Mouse (Mus musculus): ENCODE measurements at regions not wholly inside any gene's neighbourhood (a gene's known extent, or its start where the extent isn't known, plus 50 kb on each side); places are given as distances from the start of the nearest gene placed in this dataset.

- Histone ChIP-seq H3K9me3 (no peaks in the 10 kb centered on the region), H3K27me3 (replicated peaks; ENCODE audit: low read depth, poor library complexity, severe bottlenecking) (no peaks in the 10 kb centered on the region), H3K36me3 (replicated peaks) (no peaks in the 10 kb centered on the region), H3K27ac (replicated peaks) (no peak overlapping the region), H3K4me3 (no peak overlapping the region), H3K4me1 (peaks cover 13% of the 10 kb centered on the region)
- DNase-seq (ENCODE audit: low spot score): no peak
- WGBS: 88% methylated on average over 3 of the region's 3 CpGs
These were observed 101.8 kb upstream of the Rai14 start for GRCm38 (mm10) chr15:10816213-10816621.

DNA sequence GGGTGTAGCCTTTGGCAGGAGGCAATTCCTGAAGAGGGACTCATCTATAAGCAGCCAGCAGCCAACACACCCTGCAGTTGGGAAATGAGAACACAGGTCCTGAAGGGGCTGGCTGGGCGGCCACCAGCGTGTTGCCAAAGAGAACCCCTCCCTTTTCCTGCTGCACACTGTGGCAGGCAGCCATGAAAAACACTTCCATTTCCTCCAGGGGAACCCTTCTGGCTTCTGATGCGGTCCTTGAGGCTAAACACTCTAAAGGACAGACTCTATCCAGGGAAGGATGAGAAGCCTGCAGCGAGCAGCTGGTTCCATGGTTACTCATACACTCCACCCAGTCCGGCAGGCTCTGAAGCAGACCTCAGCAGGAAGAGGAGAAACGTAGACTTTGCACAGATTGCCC lies 103.8 kb upstream of the Rai14 start:
- Histone ChIP-seq H3K4me1 (peaks cover 13% of the 10 kb centered on the region), H3K36me3 (replicated peaks) (no peaks in the 10 kb centered on the region), H3K27me3 (replicated peaks; ENCODE audit: low read depth, poor library complexity, severe bottlenecking) (no peaks in the 10 kb centered on the region), H3K4me3 (no peak overlapping the region), H3K9me3 (no peaks in the 10 kb centered on the region), H3K27ac (replicated peaks) (no peak overlapping the region)
- peak; percentile 15 for DNase-seq (ENCODE audit: low spot score)
- WGBS: 77% methylated on average over 6 of the region's 6 CpGs

GRCm38 (mm10) chr15:10818706-10819105 lies 104.3 kb upstream of the Rai14 start:
- 90% methylated on average over 1 of the region's 1 CpGs for WGBS

GRCm38 (mm10) chr15:10823933-10824332 lies 109.5 kb upstream of the Rai14 start:
- Histone ChIP-seq H3K4me1 (peaks cover 7% of the 10 kb centered on the region; the same call in 1 of the 2 replicates), H3K27me3 (replicated peaks; ENCODE audit: low read depth, poor library complexity, severe bottlenecking) (no peaks in the 10 kb centered on the region), H3K36me3 (replicated peaks) (no peaks in the 10 kb centered on the region), H3K27ac (replicated peaks) (no peak overlapping the region), H3K4me3 (no peak overlapping the region), H3K9me3 (no peaks in the 10 kb centered on the region)
- no peak for DNase-seq (ENCODE audit: low spot score)
- WGBS: 72% methylated on average over 5 of the region's 5 CpGs

More at GRCm38 (mm10) chr15:10818706-10819105, 104.3 kb upstream of the Rai14 start:
- no peak overlapping the region for H3K4me3 ChIP-seq
- no peak for DNase-seq (ENCODE audit: low spot score)
- no peaks in the 10 kb centered on the region for H3K27me3 ChIP-seq (replicated peaks; ENCODE audit: low read depth, poor library complexity, severe bottlenecking)
- H3K27ac ChIP-seq (replicated peaks): no peak overlapping the region
- H3K4me1 ChIP-seq: peaks cover 17% of the 10 kb centered on the region
- H3K36me3 ChIP-seq (replicated peaks): no peaks in the 10 kb centered on the region
- no peaks in the 10 kb centered on the region for H3K9me3 ChIP-seq

DNA sequence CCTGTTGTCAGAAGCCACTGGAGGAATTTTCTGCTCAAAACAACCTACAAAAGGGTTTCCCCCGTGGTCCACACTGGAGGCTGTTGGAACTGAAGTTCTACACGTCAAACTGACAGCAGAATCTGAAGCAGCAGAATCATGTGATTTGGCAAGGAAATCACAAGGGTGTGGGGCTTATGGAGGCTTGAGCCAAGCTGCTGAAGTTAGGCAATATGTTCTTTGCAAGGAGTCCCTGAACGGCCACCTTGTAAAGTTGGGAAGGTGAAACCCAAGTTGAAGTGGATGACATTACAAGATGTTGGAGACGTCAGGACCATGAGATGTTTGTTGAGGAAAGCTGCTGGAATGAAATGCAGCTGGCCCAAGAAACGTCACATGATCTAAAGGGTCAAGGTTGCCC lies 115.2 kb upstream of the Rai14 start:
- DNase-seq (ENCODE audit: low spot score): no peak
- no peaks in the 10 kb centered on the region for H3K36me3 ChIP-seq (replicated peaks)
- H3K9me3 ChIP-seq: no peaks in the 10 kb centered on the region
- H3K4me1 ChIP-seq: no peaks in the 10 kb centered on the region
- 74% methylated on average over 5 of the region's 5 CpGs for WGBS
- H3K4me3 ChIP-seq: no peak overlapping the region
- no peak overlapping the region for H3K27ac ChIP-seq (replicated peaks)
- no peaks in the 10 kb centered on the region for H3K27me3 ChIP-seq (replicated peaks; ENCODE audit: low read depth, poor library complexity, severe bottlenecking)

DNA sequence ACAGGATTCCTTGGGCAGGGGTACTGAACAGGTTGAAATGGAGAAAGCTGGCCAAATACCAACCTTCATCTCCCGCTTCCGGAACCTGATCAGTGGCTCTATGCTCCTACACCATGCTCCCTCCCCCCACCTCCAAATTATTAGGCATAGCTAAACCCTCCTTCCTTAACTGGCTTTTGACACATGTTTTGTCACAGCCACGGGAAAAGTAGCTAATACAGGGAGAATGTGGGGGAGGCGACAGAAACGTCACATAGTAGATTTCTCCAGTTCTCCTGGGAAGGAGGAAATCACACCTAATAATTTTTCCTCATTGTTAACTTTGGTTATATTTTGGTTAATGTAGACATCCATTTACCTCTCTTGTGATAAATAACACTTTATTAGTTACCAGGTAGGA lies 116.1 kb upstream of the Rai14 start:
- Histone ChIP-seq H3K36me3 (replicated peaks) (no peaks in the 10 kb centered on the region), H3K4me1 (no peaks in the 10 kb centered on the region), H3K4me3 (no peak overlapping the region), H3K27me3 (replicated peaks; ENCODE audit: low read depth, poor library complexity, severe bottlenecking) (no peaks in the 10 kb centered on the region), H3K9me3 (no peaks in the 10 kb centered on the region), H3K27ac (replicated peaks) (no peak overlapping the region)
- WGBS: 84% methylated on average over 5 of the region's 5 CpGs
- no peak for DNase-seq (ENCODE audit: low spot score)

GRCm38 (mm10) chr15:10831106-10831505 lies 116.7 kb upstream of the Rai14 start:
- 88% methylated on average over 5 of the region's 5 CpGs for WGBS
- DNase-seq (ENCODE audit: low spot score): no peak
- no peaks in the 10 kb centered on the region for H3K9me3 ChIP-seq

DNA sequence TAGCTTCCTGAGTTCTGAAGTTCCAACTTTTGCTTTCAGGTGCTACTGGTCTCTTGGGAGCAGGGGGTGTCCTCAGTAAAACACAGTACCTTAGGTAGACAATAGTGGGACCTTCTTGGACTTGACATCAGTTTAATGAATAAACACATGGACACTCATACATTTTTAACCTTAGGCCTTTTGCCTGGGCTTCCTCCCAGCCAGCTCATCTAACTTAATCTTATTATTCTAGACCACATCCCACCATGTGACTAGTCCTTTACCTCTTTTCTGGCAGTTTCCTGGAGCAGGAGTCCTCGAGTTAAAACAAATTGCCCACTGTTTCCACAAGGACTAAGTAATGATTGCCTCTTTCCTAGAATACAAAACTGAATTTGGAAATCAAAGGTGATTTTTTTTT lies 117.9 kb upstream of the Rai14 start:
- no peaks in the 10 kb centered on the region for H3K4me1 ChIP-seq
- no peaks in the 10 kb centered on the region for H3K36me3 ChIP-seq (replicated peaks)
- H3K9me3 ChIP-seq: no peaks in the 10 kb centered on the region
- no peak overlapping the region for H3K27ac ChIP-seq (replicated peaks)
- 66% methylated on average over 1 of the region's 1 CpGs for WGBS
- H3K4me3 ChIP-seq: no peak overlapping the region
- no peak for DNase-seq (ENCODE audit: low spot score)
- H3K27me3 ChIP-seq (replicated peaks; ENCODE audit: low read depth, poor library complexity, severe bottlenecking): no peaks in the 10 kb centered on the region

More at GRCm38 (mm10) chr15:10831106-10831505, 116.7 kb upstream of the Rai14 start:
- H3K27ac ChIP-seq (replicated peaks): no peak overlapping the region
- H3K36me3 ChIP-seq (replicated peaks): no peaks in the 10 kb centered on the region
- H3K4me3 ChIP-seq: no peak overlapping the region
- no peaks in the 10 kb centered on the region for H3K4me1 ChIP-seq
- H3K27me3 ChIP-seq (replicated peaks; ENCODE audit: low read depth, poor library complexity, severe bottlenecking): no peaks in the 10 kb centered on the region

GRCm38 (mm10) chr15:10833866-10834571 lies 118.1 kb upstream of the C1qtnf3 start:
- Histone ChIP-seq H3K4me3 (no peak overlapping the region), H3K27me3 (replicated peaks; ENCODE audit: low read depth, poor library complexity, severe bottlenecking) (no peaks in the 10 kb centered on the region), H3K9me3 (no peaks in the 10 kb centered on the region), H3K36me3 (replicated peaks) (no peaks in the 10 kb centered on the region), H3K4me1 (no peaks in the 10 kb centered on the region), H3K27ac (replicated peaks) (no peak overlapping the region)
- DNase-seq (ENCODE audit: low spot score): no peak
- 89% methylated on average over 7 of the region's 7 CpGs for WGBS

DNA sequence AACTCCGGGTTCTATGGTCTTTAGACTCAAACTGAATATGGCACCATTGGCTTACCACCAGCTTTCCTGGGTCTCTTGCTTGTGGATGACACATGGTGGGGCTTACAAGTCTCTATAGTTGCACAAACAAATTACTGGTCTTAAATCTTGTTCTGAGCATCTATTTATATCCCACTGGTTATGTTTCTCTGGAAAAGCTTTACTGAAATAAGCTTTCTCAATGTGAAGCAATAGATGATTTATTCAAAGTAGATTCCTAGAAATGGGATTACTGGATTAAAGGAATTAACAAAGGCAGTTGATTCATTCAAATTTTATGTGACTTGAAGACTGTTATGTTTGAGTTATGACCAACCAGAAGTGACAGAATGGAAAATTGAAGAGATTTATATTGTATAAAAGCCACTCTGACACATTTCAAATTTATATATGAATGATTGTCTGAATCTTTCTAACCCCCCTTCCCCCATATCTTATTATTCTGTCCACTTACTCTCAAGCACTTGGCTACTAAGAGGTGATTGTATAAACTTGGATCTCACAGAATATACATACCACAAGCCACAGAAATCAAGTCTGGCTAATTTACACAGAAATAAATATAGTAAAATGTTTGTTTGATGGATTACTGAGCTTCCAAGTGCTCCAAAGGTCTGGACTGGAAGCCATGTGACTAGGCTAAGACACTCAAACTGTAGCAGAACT lies 113.4 kb upstream of the C1qtnf3 start:
- H3K36me3 ChIP-seq (replicated peaks): no peaks in the 10 kb centered on the region
- H3K27ac ChIP-seq (replicated peaks): no peak overlapping the region
- no peaks in the 10 kb centered on the region for H3K9me3 ChIP-seq
- H3K4me1 ChIP-seq: no peaks in the 10 kb centered on the region
- H3K27me3 ChIP-seq (replicated peaks; ENCODE audit: low read depth, poor library complexity, severe bottlenecking): no peaks in the 10 kb centered on the region
- DNase-seq (ENCODE audit: low spot score): no peak
- 91% methylated on average over 1 of the region's 1 CpGs for WGBS
- H3K4me3 ChIP-seq: no peak overlapping the region

DNA sequence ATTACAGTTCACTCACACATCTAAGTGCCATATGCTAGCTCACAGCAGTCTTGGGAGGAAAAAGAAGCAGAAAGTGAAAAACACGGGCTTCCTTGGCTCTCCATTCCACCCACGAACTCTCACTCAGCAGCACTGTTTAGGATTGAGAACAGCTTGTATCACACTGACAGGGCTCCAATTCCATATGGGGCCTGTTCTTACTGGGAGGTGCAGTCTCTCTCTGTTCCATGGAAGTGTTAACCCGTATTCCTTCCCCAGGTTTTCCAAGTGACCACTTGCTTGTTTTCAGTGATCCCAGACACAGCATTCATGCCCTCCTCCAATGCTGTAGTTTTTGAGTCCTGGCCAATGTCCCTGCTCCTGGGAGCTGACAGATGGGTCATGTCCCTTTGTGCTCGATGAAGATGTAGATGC lies 111.5 kb upstream of the C1qtnf3 start:
- Histone ChIP-seq H3K36me3 (replicated peaks) (no peaks in the 10 kb centered on the region), H3K4me3 (no peak overlapping the region), H3K4me1 (no peaks in the 10 kb centered on the region), H3K27ac (replicated peaks) (no peak overlapping the region), H3K9me3 (no peaks in the 10 kb centered on the region), H3K27me3 (replicated peaks; ENCODE audit: low read depth, poor library complexity, severe bottlenecking) (no peaks in the 10 kb centered on the region)
- no peak for DNase-seq (ENCODE audit: low spot score)
- WGBS: 83% methylated on average over 4 of the region's 4 CpGs

GRCm38 (mm10) chr15:10843060-10843695 lies 109.0 kb upstream of the C1qtnf3 start:
- 68% methylated on average over 3 of the region's 3 CpGs for WGBS
- H3K4me1 ChIP-seq: no peaks in the 10 kb centered on the region

DNA sequence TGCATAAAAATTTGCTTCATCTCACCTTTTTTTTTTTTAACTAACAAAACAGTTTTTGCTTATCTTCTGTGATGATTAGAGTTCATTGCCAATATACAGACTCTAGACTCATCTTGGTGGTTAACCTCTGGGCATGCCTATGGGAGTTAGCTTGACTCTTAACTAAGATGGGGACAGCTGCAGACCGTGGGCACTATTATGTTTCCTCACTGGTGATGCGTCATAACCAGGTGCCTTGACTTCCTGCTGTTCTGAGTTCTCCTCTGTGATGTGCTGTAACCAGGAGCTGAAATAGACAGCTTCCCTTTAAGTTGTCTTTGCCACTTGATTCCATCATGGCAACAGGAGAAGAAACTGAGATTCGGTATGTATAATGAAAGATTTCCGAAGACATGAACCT lies 105.4 kb upstream of the C1qtnf3 start:
- Histone ChIP-seq H3K4me1 (no peaks in the 10 kb centered on the region), H3K27me3 (replicated peaks; ENCODE audit: low read depth, poor library complexity, severe bottlenecking) (no peaks in the 10 kb centered on the region), H3K4me3 (no peak overlapping the region), H3K9me3 (no peaks in the 10 kb centered on the region), H3K27ac (replicated peaks) (no peak overlapping the region), H3K36me3 (replicated peaks) (no peaks in the 10 kb centered on the region)
- DNase-seq (ENCODE audit: low spot score): no peak
- 93% methylated on average over 4 of the region's 4 CpGs for whole genome bisulfite sequencing

More at GRCm38 (mm10) chr15:10843060-10843695, 109.0 kb upstream of the C1qtnf3 start:
- Histone ChIP-seq H3K27ac (replicated peaks) (no peak overlapping the region), H3K27me3 (replicated peaks; ENCODE audit: low read depth, poor library complexity, severe bottlenecking) (no peaks in the 10 kb centered on the region), H3K9me3 (no peaks in the 10 kb centered on the region), H3K4me3 (no peak overlapping the region), H3K36me3 (replicated peaks) (no peaks in the 10 kb centered on the region)
- DNase-seq (ENCODE audit: low spot score): no peak
